Mouse (Mus musculus): ENCODE measurements at regions not wholly inside any gene's neighbourhood (a gene's known extent, or its start where the extent isn't known, plus 50 kb on each side); places are given as distances from the start of the nearest gene placed in this dataset.

GRCm38 (mm10) chr1:56453756-56454155 is 183.5 kb downstream of the Hsfy2 start:
- no peak for DNase-seq (ENCODE audit: inconsistent age in 2 of 2, low spot score in 1 of 2)

GRCm38 (mm10) chr1:56442835-56443234 is 194.4 kb downstream of the Hsfy2 start:
- DNase-seq (ENCODE audit: inconsistent age in 2 of 2, low spot score in 1 of 2) = no peak

GRCm38 (mm10) chr1:56406786-56407185 is 230.4 kb downstream of the Hsfy2 start:
- no peak for DNase-seq (ENCODE audit: inconsistent age in 2 of 2, low spot score in 1 of 2)

GRCm38 (mm10) chr1:56403351-56403750 is 233.9 kb downstream of the Hsfy2 start:
- no peak for DNase-seq (ENCODE audit: inconsistent age in 2 of 2, low spot score in 1 of 2)

GRCm38 (mm10) chr1:56395832-56396231 is 241.4 kb downstream of the Hsfy2 start:
- no peak for DNase-seq (ENCODE audit: inconsistent age in 2 of 2, low spot score in 1 of 2)

GRCm38 (mm10) chr1:56387086-56387485 is 250.1 kb downstream of the Hsfy2 start:
- DNase-seq (ENCODE audit: inconsistent age in 2 of 2, low spot score in 1 of 2) = no peak

- DNase-seq (ENCODE audit: inconsistent age in 2 of 2, low spot score in 1 of 2) = no peak
Observed at GRCm38 (mm10) chr1:56366319-56366718, 270.9 kb downstream of the Hsfy2 start.

GRCm38 (mm10) chr1:56360857-56361256 is 276.4 kb downstream of the Hsfy2 start:
- DNase-seq (ENCODE audit: inconsistent age in 2 of 2, low spot score in 1 of 2) = no peak

- no peak for DNase-seq (ENCODE audit: inconsistent age in 2 of 2, low spot score in 1 of 2)
Observed at GRCm38 (mm10) chr1:56346638-56347037, 290.6 kb downstream of the Hsfy2 start.

- DNase-seq (ENCODE audit: inconsistent age in 2 of 2, low spot score in 1 of 2) = no peak
Observed at GRCm38 (mm10) chr1:56344952-56345351, 292.3 kb downstream of the Hsfy2 start.

- no peak for DNase-seq (ENCODE audit: inconsistent age in 2 of 2, low spot score in 1 of 2)
Observed at GRCm38 (mm10) chr1:56327381-56327780, 309.9 kb downstream of the Hsfy2 start.

GRCm38 (mm10) chr1:56308586-56308985 is 328.6 kb downstream of the Hsfy2 start:
- no peak for DNase-seq (ENCODE audit: inconsistent age in 2 of 2, low spot score in 1 of 2)

- no peak for DNase-seq (ENCODE audit: inconsistent age in 2 of 2, low spot score in 1 of 2)
Observed at GRCm38 (mm10) chr1:56294391-56294790, 342.8 kb downstream of the Hsfy2 start.

GRCm38 (mm10) chr1:56289748-56290147 is 347.5 kb downstream of the Hsfy2 start:
- DNase-seq (ENCODE audit: inconsistent age in 2 of 2, low spot score in 1 of 2) = no peak

- DNase-seq (ENCODE audit: inconsistent age in 2 of 2, low spot score in 1 of 2) = peak in 1 of 2 experiments; percentile 3
Observed at GRCm38 (mm10) chr1:56286386-56287045, 350.7 kb downstream of the Hsfy2 start.

GRCm38 (mm10) chr1:56261708-56262107 is 375.5 kb downstream of the Hsfy2 start:
- no peak for DNase-seq (ENCODE audit: inconsistent age in 2 of 2, low spot score in 1 of 2)

GRCm38 (mm10) chr1:56260759-56261158 is 376.5 kb downstream of the Hsfy2 start:
- no peak for DNase-seq (ENCODE audit: inconsistent age in 2 of 2, low spot score in 1 of 2)

GRCm38 (mm10) chr1:56256839-56257490 is 380.3 kb downstream of the Hsfy2 start:
- no peak for DNase-seq (ENCODE audit: inconsistent age in 2 of 2, low spot score in 1 of 2)

- no peak for DNase-seq (ENCODE audit: inconsistent age in 2 of 2, low spot score in 1 of 2)
Observed at GRCm38 (mm10) chr1:56239686-56240085, 397.5 kb downstream of the Hsfy2 start.

GRCm38 (mm10) chr1:56226314-56227008 is 410.8 kb downstream of the Hsfy2 start:
- DNase-seq (ENCODE audit: inconsistent age in 2 of 2, low spot score in 1 of 2) = no peak

GRCm38 (mm10) chr1:56219700-56220099 is 417.5 kb downstream of the Hsfy2 start:
- DNase-seq (ENCODE audit: inconsistent age in 2 of 2, low spot score in 1 of 2) = no peak

GRCm38 (mm10) chr1:56210712-56211371 is 426.4 kb downstream of the Hsfy2 start:
- no peak for DNase-seq (ENCODE audit: inconsistent age in 2 of 2, low spot score in 1 of 2)
